Mouse (Mus musculus): ENCODE data around the gene Megf8.

Gene Megf8

DNA sequence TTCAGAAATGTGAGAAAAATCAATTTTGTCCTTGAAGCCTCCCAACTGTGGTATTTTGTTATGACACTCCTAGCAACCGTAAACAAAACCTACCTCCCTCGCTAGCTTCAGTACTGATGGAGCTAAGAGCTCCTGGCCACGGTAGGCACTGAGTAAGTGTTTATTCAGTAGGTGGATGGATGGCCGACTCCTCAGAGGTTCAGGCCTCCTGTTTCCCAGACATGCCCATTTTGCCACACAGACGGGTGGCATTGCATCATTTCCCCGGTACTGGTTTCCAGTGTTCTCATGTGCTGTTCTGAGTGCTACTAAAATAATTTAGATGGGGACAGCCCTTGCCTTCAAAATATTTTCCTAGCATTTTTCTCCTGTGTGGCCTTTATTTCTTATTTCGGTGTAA lies 89.5 kb downstream of the Megf8 start:
- DNase-seq (ENCODE audit: low spot score), result no peak

DNA sequence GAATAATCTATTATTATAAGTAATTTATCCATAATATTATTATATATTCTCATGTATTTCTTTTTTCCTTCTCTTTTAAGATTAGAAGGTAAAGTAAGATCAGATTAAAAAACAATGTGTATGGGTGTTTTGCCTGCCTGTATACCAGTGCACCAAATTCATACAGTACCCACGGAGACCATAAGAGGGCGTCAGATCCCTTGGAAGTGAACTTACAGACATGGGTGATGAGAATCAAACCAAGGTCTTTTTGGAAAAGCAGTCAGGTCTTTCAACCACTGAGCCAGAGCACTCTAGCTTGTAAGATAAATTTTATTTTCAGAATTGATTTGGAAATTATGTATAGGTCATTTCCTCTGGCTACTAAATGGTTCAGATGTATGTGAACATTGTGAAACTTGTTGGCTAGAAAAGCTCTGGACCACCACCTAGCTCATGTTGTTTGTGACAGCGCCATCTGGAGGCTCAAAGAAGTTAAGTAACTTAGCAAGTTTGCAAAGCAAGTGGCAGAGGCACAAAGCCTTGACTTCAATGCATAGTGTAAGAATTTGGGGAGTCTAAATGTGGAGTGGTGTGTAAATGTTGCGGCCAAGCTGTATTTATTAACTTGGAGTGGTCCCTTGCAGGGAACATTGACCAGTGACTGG lies 92.3 kb downstream of the Megf8 start:
- DNase-seq (ENCODE audit: low spot score), result no peak

GRCm38 (mm10) chr7:25410969-25411615 lies 94.1 kb downstream of the Megf8 start:
- no peak for DNase-seq (ENCODE audit: low spot score)

- DNase-seq (ENCODE audit: low spot score), result no peak
Observed at GRCm38 (mm10) chr7:25411861-25412260, 94.9 kb downstream of the Megf8 start.

DNA sequence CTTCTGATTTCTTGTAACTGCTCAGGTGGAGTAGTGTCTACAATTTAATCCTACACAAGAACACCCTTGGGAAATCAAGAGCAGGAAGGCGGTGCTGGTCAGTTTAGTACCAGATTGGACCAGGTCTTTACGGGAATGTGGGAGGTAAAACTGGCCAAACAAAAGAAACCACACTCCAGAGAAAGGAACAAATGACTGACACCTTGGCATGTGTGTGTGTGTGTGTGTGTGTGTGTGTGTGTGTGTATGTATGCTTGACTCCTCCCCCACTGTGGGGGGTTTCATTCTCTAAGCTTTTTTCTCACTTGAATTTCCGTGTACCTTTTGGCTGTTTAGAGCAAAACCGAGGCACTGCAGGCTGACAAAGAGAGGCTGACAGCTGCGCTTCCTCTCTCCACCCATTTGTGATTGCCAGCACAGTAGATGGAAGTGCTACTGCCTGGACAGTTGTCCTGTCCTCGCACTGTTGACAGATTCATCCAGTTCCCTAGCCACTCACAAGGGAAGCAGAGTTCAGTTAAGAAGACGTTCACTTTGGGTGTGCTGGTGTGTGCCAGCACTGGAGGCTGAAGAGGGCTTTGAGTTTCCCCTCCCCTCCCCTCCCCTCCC lies 96.0 kb downstream of the Megf8 start, which contains the start of gene Cxcl17:
Gene Cxcl17, minus strand, starts transcription at position 54 of the 609 bp plus-strand sequence.
- DNase-seq (ENCODE audit: low spot score), result no peak
